Mouse (Mus musculus): ENCODE results near the gene Tnfsf13. TPM values are rescaled to one million over a fixed set of nuclear protein-coding genes. Genes with fewer than 3 reads are reported as not detected.
"Not testable (repeated sequence)": the region's sequence is repeated elsewhere in the genome, so short reads cannot be mapped to it uniquely, and the experiment has no call there.

The Tnfsf13 gene
- total RNA-seq, 2 experiments from 2014 or later: 2.1 to 2.4 TPM

- intact Hi-C loops (cut with DNase I): no loop called here
- DNase-seq: peak; percentile 91 to 92
These were observed 21.3 kb upstream of the Tnfsf13 start for GRCm38 (mm10) chr11:69706775-69707479.

- intact Hi-C loops (cut with DNase I): no loop called here
These were observed 19.0 kb upstream of the Tnfsf13 start for GRCm38 (mm10) chr11:69704613-69705010.

DNA sequence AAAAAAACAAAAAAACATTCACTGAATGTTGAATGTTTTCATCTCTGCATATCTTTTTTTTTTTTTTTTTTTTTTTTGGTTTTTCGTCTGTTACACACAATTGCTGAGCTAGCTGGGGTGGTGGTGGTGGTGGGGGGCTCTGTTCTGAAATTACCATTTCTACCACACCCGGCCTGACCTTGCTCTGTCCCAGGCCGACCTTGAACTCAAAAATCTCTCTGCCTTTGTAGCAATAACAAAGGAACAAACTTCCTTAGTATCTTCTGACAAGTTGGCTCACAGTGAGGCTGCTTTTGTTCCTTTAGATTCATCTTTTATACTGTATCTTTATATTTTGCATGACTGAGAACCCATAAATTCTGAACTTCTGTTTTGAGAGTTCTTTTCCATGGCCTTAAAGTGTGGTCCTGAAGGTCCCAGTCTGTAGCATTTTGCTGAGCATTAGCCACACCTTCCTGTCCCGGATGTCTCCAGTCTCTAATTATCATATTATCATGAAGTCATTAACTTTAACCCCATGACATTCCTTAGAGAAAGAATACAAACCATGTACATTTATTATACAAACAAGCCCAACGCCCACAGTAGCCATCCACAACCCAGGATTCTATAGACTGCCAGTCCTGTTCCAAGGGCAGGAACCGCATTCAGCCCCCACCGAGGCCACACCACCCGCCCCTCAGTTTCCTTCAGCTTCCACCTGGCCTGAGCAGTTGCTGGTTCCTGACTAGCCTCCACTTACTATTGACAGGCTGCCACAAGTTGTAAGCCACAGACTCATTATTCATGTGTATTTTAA lies 18.4 kb upstream of the Tnfsf13 start:
- intact Hi-C loops (cut with DNase I): no loop called here
- no peak for DNase-seq

More at GRCm38 (mm10) chr11:69704613-69705010, 19.0 kb upstream of the Tnfsf13 start:
- DNase-seq: no peak

- DNase-seq; intact Hi-C loops (cut with DNase I): not testable (repeated sequence)
These were observed 17.8 kb upstream of the Tnfsf13 start for GRCm38 (mm10) chr11:69703381-69703780.

DNA sequence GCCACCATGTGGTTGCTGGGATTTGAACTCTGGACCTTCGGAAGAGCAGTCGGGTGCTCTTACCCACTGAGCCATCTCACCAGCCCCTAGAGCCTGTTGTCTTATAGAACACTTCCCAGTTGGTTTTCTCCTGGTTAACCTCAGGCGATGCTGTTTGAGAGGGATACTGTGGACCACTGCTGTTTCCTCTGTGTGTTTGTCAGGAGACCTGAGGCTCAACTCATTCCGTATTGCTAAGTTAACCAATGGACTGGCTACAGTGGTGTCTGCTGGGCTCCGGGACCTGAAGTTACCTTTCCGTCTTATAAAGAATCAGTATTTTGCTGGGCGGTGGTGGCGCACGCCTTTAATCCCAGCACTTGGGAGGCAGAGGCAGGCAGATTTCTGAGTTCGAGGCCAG lies 17.3 kb upstream of the Tnfsf13 start:
- intact Hi-C loops (cut with DNase I); DNase-seq: not testable (repeated sequence)

GRCm38 (mm10) chr11:69699595-69699994 lies 14.0 kb upstream of the Tnfsf13 start:
- intact Hi-C loops (cut with DNase I): no loop called here
- no peak for DNase-seq

- intact Hi-C loops (cut with DNase I): no loop called here
- DNase-seq: no peak
These were observed 13.0 kb upstream of the Tnfsf13 start for GRCm38 (mm10) chr11:69698574-69698973.

GRCm38 (mm10) chr11:69697396-69697795 lies 11.8 kb upstream of the Tnfsf13 start:
- DNase-seq: no peak
- intact Hi-C loops (cut with DNase I): no loop called here

DNA sequence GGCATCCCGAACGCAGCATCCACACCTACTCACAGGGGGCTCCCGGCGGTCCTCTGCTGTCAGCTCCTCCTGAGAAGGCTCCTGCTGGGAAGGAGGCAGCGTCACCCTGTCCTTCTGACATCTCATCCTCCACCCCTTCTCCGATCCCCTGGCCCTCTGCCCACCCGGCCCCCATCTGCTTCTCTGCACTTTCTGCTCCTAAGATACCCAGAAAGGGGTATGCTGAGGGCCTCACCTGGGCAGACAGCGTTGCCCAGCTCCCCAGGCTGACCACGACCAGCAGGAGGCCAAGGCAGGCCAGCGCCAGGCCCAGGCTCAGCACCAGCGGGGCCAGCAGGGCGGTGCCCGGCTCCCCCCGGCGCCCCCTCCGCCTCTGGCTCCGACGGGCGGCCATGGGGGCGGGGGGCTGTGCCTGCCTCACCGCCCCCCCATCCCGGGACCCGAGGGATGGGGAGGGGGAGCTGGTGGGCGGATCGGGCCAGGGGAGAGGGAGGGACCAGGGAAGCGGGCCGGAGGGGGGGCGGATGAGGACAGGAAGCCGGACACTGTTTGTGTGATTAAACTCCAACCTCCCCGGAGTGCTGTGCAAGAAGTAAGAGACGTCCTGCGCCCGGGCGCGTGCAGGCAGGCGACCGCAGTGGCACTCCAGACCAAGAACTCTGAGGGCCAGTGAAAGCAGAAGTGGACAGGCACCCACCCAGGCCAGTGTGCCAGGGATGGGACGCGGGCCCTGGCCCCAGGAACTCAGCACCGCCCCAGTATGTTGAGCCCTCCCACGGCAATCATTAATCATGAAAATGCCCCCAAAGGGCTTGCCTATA lies 10.0 kb upstream of the Tnfsf13 start, which contains the start of the genes Tnfsf12 and Tnfsfm13:
Gene Tnfsf12 (minus strand): TSS at position 489 of the 821 bp plus-strand sequence.
Gene Tnfsfm13 (minus strand): TSS at position 738 of the 821 bp plus-strand sequence.
- intact Hi-C loops (cut with DNase I): no loop called here
- DNase-seq: peak; percentile 85 to 87

DNA sequence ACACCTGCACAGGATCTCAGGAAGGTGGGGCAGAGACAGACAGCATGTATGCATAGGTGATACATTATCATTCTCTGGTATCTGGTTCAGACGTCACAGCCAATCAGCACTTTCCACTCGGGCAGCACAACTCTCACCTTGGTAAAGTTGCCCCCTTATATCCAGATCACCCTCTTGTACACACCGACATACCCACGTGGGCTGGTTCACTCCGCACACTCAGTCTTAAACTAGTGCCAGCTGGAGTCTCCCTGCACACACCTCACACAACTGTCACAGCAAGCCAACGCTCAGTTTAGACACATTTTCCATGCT lies 9.4 kb upstream of the Tnfsf13 start:
- no peak for DNase-seq
- intact Hi-C loops (cut with DNase I): no loop called here

DNA sequence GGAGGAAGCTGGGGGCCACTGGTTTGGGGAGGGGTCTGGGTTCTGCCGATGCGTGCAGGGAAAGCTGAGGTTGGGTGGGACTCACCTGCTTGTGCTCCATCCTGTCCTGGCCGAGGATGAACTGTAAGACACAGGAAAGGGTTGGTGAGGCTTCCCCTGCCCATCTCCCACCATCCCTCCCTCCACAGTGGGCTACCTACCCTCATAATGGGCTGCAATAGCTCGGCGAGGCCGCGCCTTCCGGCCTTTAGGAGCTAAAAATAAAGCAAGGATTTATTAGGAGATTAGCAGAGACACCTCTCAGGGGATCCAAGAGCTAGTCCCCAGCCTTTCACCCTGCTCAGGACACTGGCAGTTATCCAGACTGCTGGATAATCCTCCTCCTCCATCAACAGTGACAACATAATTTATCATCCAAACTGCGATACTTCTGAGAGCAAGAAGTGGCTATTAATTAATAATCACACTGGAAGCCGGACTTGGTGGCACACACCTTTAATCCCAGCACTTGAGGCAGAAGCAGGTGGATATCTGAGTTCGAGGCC lies 7.9 kb upstream of the Tnfsf13 start:
- no peak for DNase-seq
- intact Hi-C loops (cut with DNase I): no loop called here

DNA sequence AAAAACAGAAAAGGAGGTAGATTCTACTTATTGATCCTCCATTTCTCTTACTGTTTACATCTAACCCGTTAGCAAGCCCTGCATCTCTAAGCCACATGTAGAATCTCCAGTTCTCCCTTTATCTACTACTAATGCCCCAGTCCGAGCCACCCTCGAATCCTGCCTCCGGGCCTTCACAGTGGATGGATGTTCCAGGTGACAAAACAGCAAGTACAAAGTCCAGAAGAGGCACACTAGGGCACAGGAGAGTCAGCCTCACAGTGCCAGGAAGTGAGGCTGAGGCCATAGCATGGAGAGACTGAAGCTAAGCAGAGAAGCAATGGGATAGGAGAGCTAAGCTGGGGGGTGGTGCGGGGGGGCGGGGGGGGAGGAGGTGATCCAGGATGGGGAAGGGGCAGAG lies 7.3 kb upstream of the Tnfsf13 start:
- intact Hi-C loops (cut with DNase I): no loop called here

DNA sequence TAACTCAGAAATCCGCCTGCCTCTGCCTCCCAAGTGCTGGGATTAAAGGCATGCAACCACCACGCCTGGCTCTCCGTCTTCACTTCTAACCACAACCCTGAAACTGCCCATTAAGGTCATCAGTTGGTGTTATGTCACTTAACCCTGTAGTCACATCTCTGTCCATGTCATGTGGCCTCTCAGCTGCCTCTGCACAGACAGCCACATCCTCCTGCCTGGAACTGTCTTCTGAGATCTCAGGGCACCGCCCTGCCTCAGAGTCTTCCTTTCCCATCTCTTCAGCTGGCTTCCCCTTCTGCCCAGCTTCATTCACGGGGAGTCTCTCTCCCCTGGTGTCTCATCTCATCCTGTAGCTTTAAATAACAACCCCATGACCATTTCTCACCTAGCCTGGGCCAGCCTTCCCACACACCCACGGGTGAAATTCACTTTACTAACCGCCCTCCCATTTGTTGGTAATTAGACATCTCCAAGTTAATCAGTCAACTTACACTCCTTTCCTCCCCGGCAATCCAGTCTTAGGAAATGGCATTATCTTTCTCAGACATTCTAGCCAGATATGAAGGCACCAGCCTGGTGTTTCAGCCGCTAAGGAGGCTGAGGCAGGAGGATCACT lies 6.7 kb upstream of the Tnfsf13 start:
- no peak for DNase-seq

More for the DNA sequence above, 7.3 kb upstream of the Tnfsf13 start:
- no peak for DNase-seq

GRCm38 (mm10) chr11:69689891-69690290 lies 4.3 kb upstream of the Tnfsf13 start:
- intact Hi-C loops (cut with DNase I): no loop called here
- DNase-seq: no peak

More for the DNA sequence above, 6.7 kb upstream of the Tnfsf13 start:
- intact Hi-C loops (cut with DNase I): no loop called here

- DNase-seq: no peak
- intact Hi-C loops (cut with DNase I): no loop called here
These were observed 1.5 kb upstream of the Tnfsf13 start for GRCm38 (mm10) chr11:69687061-69687460.

- intact Hi-C loops (cut with DNase I): no loop called here
- peak; percentile 86 to 90 for DNase-seq
These were observed 793 bp upstream of the Tnfsf13 start for GRCm38 (mm10) chr11:69686377-69686776.

DNA sequence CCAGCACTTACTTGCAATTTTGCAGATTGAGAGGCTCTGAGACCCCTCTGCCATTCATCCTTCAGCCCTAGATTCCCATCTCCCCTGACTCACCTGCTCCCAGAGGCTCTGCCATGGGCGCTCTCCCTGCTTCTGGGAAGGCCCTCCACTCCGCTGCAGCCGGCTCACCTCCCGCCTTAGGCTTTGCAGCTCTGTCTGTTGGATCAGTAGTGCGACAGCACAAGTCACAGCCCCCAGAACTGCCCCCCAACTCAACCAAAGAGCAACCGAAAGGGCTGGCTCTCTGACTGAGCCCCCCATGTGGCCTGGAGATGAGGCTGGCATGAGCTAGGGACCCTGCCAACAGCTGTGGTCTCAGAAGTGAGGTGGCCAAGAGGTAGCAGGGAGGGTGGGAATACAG lies 648 bp downstream of the Tnfsf13 start:
- intact Hi-C loops (cut with DNase I): no loop called here
- no peak for DNase-seq

DNA sequence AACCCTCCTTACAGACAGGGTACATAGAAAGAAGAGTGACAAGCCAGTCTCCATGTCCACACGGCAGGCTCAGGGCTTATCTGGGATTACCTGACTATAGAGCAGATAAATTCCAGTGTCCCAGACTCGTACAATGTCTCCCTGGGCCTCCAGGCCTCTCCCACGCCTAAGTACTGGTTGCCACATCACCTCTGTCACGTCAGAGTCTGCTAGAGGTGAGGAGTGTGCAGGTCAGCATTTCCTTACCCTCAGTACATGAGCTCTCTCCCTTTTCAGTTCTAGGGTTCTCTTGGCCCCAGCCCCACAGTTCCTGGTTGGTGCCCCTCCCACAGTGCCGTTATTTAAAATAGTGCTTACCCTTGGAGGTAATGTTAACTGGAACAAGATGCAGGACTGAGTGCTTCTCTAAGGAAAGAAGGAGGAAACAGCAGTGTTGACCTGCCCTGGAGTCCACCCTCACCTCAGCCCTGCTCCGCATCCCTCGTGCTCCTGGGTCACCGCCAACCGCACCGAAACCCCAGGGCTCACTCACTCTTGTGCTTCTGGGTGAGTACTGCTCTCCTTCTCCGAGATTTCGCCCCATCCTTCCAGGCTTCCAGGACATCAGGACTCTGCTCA lies 1.3 kb downstream of the Tnfsf13 start:
- DNase-seq: no peak
- intact Hi-C loops (cut with DNase I): no loop called here

- intact Hi-C loops (cut with DNase I): loop anchor here (1.0 kb wide), 1 partner anchor 73 kb away; no protein-coding TSS in a partner anchor
These were observed 2.0 kb downstream of the Tnfsf13 start for GRCm38 (mm10) chr11:69683576-69683975.

More at GRCm38 (mm10) chr11:69683576-69683975, 2.0 kb downstream of the Tnfsf13 start:
- DNase-seq: no peak

Data from heart, postnatal 10 days (tissue).